Mouse (Mus musculus): ENCODE results near the gene Tmem253. TPM values are rescaled to one million over a fixed set of nuclear protein-coding genes. Genes with fewer than 3 reads are reported as not detected.

The Tmem253 gene
- polyA plus RNA-seq, 1 experiment = 7.6 TPM

GRCm38 (mm10) chr14:52013021-52013610, 2.3 kb upstream of the Tmem253 start:
- Histone ChIP-seq H3K4me3 (ENCODE audit: insufficient read depth, low read depth, low read length) (peak overlapping the region; percentile 41; the same call in 1 of the 2 replicates), H3K4me1 (ENCODE audit: control insufficient read depth, insufficient read depth, insufficient read length, low read length) (peaks cover 14% of the 10 kb centered on the region; the same call in 1 of the 2 replicates)

GRCm38 (mm10) chr14:52013771-52014219, 1.7 kb upstream of the Tmem253 start:
- Histone ChIP-seq H3K4me3 (ENCODE audit: insufficient read depth, low read depth, low read length) (peak overlapping the region; percentile 41), H3K27ac (replicated peaks; ENCODE audit: low read depth, low read length) (peak overlapping the region; percentile 22), H3K4me1 (ENCODE audit: control insufficient read depth, insufficient read depth, insufficient read length, low read length) (peaks cover 14% of the 10 kb centered on the region; the same call in 1 of the 2 replicates)

More at GRCm38 (mm10) chr14:52013021-52013610, 2.3 kb upstream of the Tmem253 start:
- no peak overlapping the region; the same call in 1 of the 2 replicates for H3K27ac ChIP-seq (replicated peaks; ENCODE audit: low read depth, low read length)

GRCm38 (mm10) chr14:52014271-52014760, 1.1 kb upstream of the Tmem253 start:
- H3K4me3 ChIP-seq (ENCODE audit: insufficient read depth, low read depth, low read length) = no peak overlapping the region
- peaks cover 14% of the 10 kb centered on the region; the same call in 1 of the 2 replicates for H3K4me1 ChIP-seq (ENCODE audit: control insufficient read depth, insufficient read depth, insufficient read length, low read length)
- no peak overlapping the region for H3K27ac ChIP-seq (replicated peaks; ENCODE audit: low read depth, low read length)

- peaks cover 14% of the 10 kb centered on the region; the same call in 1 of the 2 replicates for H3K4me1 ChIP-seq (ENCODE audit: control insufficient read depth, insufficient read depth, insufficient read length, low read length)
- H3K27ac ChIP-seq (replicated peaks; ENCODE audit: low read depth, low read length) = peak overlapping the region; percentile 90
- peak overlapping the region; percentile 70 for H3K4me3 ChIP-seq (ENCODE audit: insufficient read depth, low read depth, low read length)
These were observed 622 bp upstream of the Tmem253 start for GRCm38 (mm10) chr14:52014761-52015311.

- peak overlapping the region; percentile 90 for H3K27ac ChIP-seq (replicated peaks; ENCODE audit: low read depth, low read length)
- peaks cover 14% of the 10 kb centered on the region; the same call in 1 of the 2 replicates for H3K4me1 ChIP-seq (ENCODE audit: control insufficient read depth, insufficient read depth, insufficient read length, low read length)
- no peak overlapping the region for H3K4me3 ChIP-seq (ENCODE audit: insufficient read depth, low read depth, low read length)
These were observed 1.4 kb downstream of the Tmem253 start for GRCm38 (mm10) chr14:52016625-52017405.

- no peak overlapping the region for H3K27ac ChIP-seq (replicated peaks; ENCODE audit: low read depth, low read length)
- peaks cover 16% of the 10 kb centered on the region; the same call in 1 of the 2 replicates for H3K4me1 ChIP-seq (ENCODE audit: control insufficient read depth, insufficient read depth, insufficient read length, low read length)
- H3K4me3 ChIP-seq (ENCODE audit: insufficient read depth, low read depth, low read length) = no peak overlapping the region
These were observed 2.2 kb downstream of the Tmem253 start for GRCm38 (mm10) chr14:52017662-52018061.

GRCm38 (mm10) chr14:52018248-52019050, 3.0 kb downstream of the Tmem253 start:
- H3K27ac ChIP-seq (replicated peaks; ENCODE audit: low read depth, low read length) = no peak overlapping the region
- no peak overlapping the region; the same call in 1 of the 2 replicates for H3K4me3 ChIP-seq (ENCODE audit: insufficient read depth, low read depth, low read length)
- peaks cover 19% of the 10 kb centered on the region; the same call in 1 of the 2 replicates for H3K4me1 ChIP-seq (ENCODE audit: control insufficient read depth, insufficient read depth, insufficient read length, low read length)

GRCm38 (mm10) chr14:52019051-52019589, 3.7 kb downstream of the Tmem253 start:
- peak overlapping the region; percentile 57 for H3K4me3 ChIP-seq (ENCODE audit: insufficient read depth, low read depth, low read length)
- H3K4me1 ChIP-seq (ENCODE audit: control insufficient read depth, insufficient read depth, insufficient read length, low read length) = peaks cover 20% of the 10 kb centered on the region; the same call in 1 of the 2 replicates
- peak overlapping the region; percentile 67 for H3K27ac ChIP-seq (replicated peaks; ENCODE audit: low read depth, low read length)

- Histone ChIP-seq H3K4me1 (ENCODE audit: control insufficient read depth, insufficient read depth, insufficient read length, low read length) (peaks cover 20% of the 10 kb centered on the region; the same call in 1 of the 2 replicates), H3K4me3 (ENCODE audit: insufficient read depth, low read depth, low read length) (peak overlapping the region; percentile 76), H3K27ac (replicated peaks; ENCODE audit: low read depth, low read length) (peak overlapping the region; percentile 83)
These were observed 4.3 kb downstream of the Tmem253 start for GRCm38 (mm10) chr14:52019590-52020340.

GRCm38 (mm10) chr14:52020486-52021137, 5.2 kb downstream of the Tmem253 start, which contains the start of gene Zfp219:
Gene Zfp219 (minus strand): TSS chr14:52020733.
- Histone ChIP-seq H3K27ac (replicated peaks; ENCODE audit: low read depth, low read length) (peak within 1 kb of the TSS; percentile 83), H3K4me3 (ENCODE audit: insufficient read depth, low read depth, low read length) (peak within 1 kb of the TSS; percentile 76), H3K4me1 (ENCODE audit: control insufficient read depth, insufficient read depth, insufficient read length, low read length) (peaks cover 17% of the 10 kb centered on the region; the same call in 1 of the 2 replicates)

GRCm38 (mm10) chr14:52021138-52021529, 5.7 kb downstream of the Tmem253 start:
- H3K4me1 ChIP-seq (ENCODE audit: control insufficient read depth, insufficient read depth, insufficient read length, low read length) = peaks cover 13% of the 10 kb centered on the region; the same call in 1 of the 2 replicates
- H3K27ac ChIP-seq (replicated peaks; ENCODE audit: low read depth, low read length) = no peak overlapping the region
- H3K4me3 ChIP-seq (ENCODE audit: insufficient read depth, low read depth, low read length) = no peak overlapping the region

- H3K4me3 ChIP-seq (ENCODE audit: insufficient read depth, low read depth, low read length) = no peak overlapping the region
- no peak overlapping the region for H3K27ac ChIP-seq (replicated peaks; ENCODE audit: low read depth, low read length)
- peaks cover 8% of the 10 kb centered on the region; the same call in 1 of the 2 replicates for H3K4me1 ChIP-seq (ENCODE audit: control insufficient read depth, insufficient read depth, insufficient read length, low read length)
These were observed 6.2 kb downstream of the Tmem253 start for GRCm38 (mm10) chr14:52021568-52022212.

Measured in brown adipose tissue, adult 24 weeks (tissue).